Mouse (Mus musculus): ENCODE results near the gene Irf2bp1. TPM values are rescaled to one million over a fixed set of nuclear protein-coding genes. Genes with fewer than 3 reads are reported as not detected.

The Irf2bp1 gene
- polyA plus RNA-seq, 2 experiments: 6.8 TPM

DNA sequence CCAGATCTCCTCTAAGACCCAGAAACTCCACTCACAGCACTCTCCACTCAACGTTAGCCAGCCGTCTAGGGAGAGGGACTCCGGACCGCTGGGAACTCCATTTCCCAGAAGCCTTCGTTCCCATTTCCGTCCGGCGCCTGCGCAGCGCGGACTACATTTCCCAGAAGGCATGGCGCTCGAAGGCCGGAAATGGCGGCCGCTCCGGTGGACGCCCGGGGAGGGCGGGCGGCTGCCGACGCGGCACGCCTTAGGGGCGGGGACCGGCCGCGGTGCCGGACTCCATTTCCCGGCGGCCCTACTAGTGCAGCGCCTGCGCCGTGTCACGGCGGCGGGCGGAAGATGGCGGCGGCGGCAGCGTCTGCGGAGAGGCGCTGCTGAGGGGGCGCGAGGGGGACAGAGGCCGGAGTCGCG is 20.3 kb downstream of the Irf2bp1 start, which contains the start of gene Sympk:
Sympk (plus strand) TSS at position 282 of the 411 bp plus-strand sequence.
- ATAC-seq (ENCODE audit: insufficient read depth) (peak; percentile 92), DNase-seq (ENCODE audit: low read depth in 3 of 3, low spot score in 3 of 3) (peak; percentile 90 to 93 (median 92))
- Histone ChIP-seq H3K36me3 (replicated peaks; ENCODE audit: control insufficient read depth, insufficient read depth, low read depth) (peaks cover 3% of the 10 kb centered on the region), H3K27ac (peak within 1 kb of the TSS; percentile 2; the same call in 1 of the 2 replicates), H3K4me3 (ENCODE audit: insufficient read depth in 1 of 2, low read depth in 2 of 2, low read length in 2 of 2) (peak within 1 kb of the TSS; percentile 74 to 89), H3K9me3 (ENCODE audit: control insufficient read depth, low read length) (no peaks in the 10 kb centered on the region), H3K9ac (replicated peaks) (peak within 1 kb of the TSS; percentile 89), H3K27me3 (ENCODE audit: control insufficient read depth, insufficient read depth, low read length) (peaks cover 32% of the 10 kb centered on the region), H3K4me2 (ENCODE audit: low read depth) (peak within 1 kb of the TSS; percentile 77), H3K4me1 (replicated peaks; ENCODE audit: control insufficient read depth in 2 of 2, insufficient read depth in 2 of 2, low read length in 1 of 2) (peaks cover 11 to 17% of the 10 kb centered on the region in 2 experiments)
- TF ChIP-seq EP300 (IDR thresholded peaks at IDR 0.05; ENCODE audit: low read depth) (no peak), CTCF (IDR thresholded peaks at IDR 0.05; ENCODE audit: low read depth) (no peak)
- WGBS (ENCODE audit: insufficient replicate concordance): under 1% methylated on average over 50 of the region's 50 CpGs

DNA sequence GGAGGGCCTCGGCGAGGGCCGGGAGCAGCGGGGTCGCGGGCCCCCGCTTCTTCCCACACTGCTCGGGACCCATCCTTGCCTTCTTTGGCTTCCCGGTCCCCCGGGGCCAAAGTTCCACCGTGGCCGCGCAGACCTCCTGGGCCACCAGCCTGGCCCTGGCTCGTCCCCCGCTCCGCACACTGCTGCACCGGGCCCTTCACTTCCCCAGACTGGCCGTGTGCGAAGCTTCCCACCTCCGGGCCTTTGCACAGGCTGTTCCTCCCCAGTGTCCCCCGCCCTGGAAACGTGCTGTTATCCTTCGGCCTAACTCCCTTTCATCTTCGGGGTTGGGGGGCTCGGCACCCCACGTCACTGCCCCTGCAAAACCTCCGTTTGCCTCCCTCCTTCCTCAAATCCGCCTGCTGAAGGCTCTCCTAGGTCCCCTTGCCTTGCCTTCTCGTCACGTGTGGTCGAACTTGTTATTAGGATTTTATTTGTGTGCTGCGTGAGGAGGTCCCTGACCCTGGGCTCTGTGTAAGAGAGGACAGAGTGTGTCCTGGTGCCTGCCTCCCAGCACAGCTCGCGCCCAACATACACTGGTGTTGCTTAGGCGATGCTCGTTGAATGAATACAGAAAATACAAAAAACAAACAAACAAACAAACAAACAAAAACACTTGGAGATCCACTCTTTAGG is 20.9 kb downstream of the Irf2bp1 start:
- ATAC-seq (ENCODE audit: insufficient read depth): peak; percentile 57
- Histone ChIP-seq H3K27ac (peak overlapping the region; percentile 2; the same call in 1 of the 2 replicates), H3K4me2 (ENCODE audit: low read depth) (peak overlapping the region; percentile 77), H3K9ac (replicated peaks) (peak overlapping the region; percentile 89), H3K4me1 (replicated peaks; ENCODE audit: control insufficient read depth in 2 of 2, insufficient read depth in 2 of 2, low read length in 1 of 2) (peaks cover 11 to 17% of the 10 kb centered on the region in 2 experiments), H3K27me3 (ENCODE audit: control insufficient read depth, insufficient read depth, low read length) (peaks cover 32% of the 10 kb centered on the region), H3K9me3 (ENCODE audit: control insufficient read depth, low read length) (no peaks in the 10 kb centered on the region), H3K36me3 (replicated peaks; ENCODE audit: control insufficient read depth, insufficient read depth, low read depth) (peaks cover 9% of the 10 kb centered on the region), H3K4me3 (ENCODE audit: insufficient read depth in 1 of 2, low read depth in 2 of 2, low read length in 2 of 2) (peak overlapping the region; percentile 74 to 89)
- WGBS (ENCODE audit: insufficient replicate concordance): under 1% methylated on average over 33 of the region's 36 CpGs
- no peak for DNase-seq (ENCODE audit: low read depth in 3 of 3, low spot score in 3 of 3)
- no peak for TF ChIP-seq CTCF (IDR thresholded peaks at IDR 0.05; ENCODE audit: low read depth)
- no peak for TF ChIP-seq EP300 (IDR thresholded peaks at IDR 0.05; ENCODE audit: low read depth)

DNA sequence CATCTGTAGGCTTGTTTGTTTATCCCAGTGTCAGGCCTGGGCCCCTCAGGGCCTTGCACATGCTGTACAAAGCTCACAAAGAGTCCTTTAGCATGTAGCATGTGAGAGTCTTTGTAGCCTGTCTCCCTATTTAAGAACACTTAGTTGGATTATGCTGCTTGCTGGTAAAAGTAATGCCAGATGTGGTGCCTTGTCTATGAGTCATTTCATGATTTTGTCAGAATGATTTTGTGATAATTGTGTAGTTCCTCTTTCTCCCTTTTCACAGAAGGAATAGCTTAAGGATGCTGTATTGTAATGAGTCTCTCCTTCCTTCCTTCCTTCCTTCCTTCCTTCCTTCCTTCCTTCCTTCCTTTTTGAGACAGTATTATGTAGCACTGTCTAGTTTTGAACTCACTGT is 24.2 kb downstream of the Irf2bp1 start:
- ATAC-seq (ENCODE audit: insufficient read depth): no peak
- H3K36me3 ChIP-seq (replicated peaks; ENCODE audit: control insufficient read depth, insufficient read depth, low read depth): peaks cover 33% of the 10 kb centered on the region
- no peak overlapping the region for H3K27ac ChIP-seq
- H3K4me3 ChIP-seq (ENCODE audit: insufficient read depth in 1 of 2, low read depth in 2 of 2, low read length in 2 of 2): no peak overlapping the region
- H3K9me3 ChIP-seq (ENCODE audit: control insufficient read depth, low read length): no peaks in the 10 kb centered on the region
- H3K27me3 ChIP-seq (ENCODE audit: control insufficient read depth, insufficient read depth, low read length): peaks cover 8% of the 10 kb centered on the region
- H3K4me2 ChIP-seq (ENCODE audit: low read depth): no peak overlapping the region
- peaks cover 11 to 17% of the 10 kb centered on the region in 2 experiments for H3K4me1 ChIP-seq (replicated peaks; ENCODE audit: control insufficient read depth in 2 of 2, insufficient read depth in 2 of 2, low read length in 1 of 2)
- DNase-seq (ENCODE audit: low read depth in 3 of 3, low spot score in 3 of 3): no peak
- H3K9ac ChIP-seq (replicated peaks): no peak overlapping the region
- TF ChIP-seq EP300 (IDR thresholded peaks at IDR 0.05; ENCODE audit: low read depth): no peak
- no peak for TF ChIP-seq CTCF (IDR thresholded peaks at IDR 0.05; ENCODE audit: low read depth)

DNA sequence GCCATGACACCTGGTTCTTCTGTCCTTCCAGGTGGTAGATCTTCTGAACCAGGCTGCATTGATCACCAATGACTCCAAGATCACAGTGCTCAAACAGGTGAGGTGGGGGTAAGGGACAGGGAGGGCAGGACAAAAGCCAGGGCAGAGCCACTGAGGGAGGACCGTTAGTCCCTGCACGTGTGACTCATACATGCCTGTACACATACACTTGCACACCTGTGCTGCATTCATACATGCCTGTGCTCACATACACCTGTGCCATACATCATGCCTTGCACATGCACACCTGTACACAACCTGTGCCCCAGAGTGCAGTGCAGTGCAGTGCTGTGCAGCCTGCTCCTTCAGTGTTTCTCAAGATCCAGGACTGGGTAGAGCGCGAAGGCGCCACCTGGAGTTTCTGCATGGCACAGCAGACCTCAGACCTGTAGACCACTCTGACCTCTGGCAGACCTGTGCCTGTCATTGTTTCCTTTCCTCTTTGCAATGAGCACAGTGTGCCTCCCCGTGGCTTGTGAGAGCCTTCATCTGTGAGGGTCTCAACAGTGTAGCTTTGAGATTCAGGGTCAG is 25.3 kb downstream of the Irf2bp1 start:
- Histone ChIP-seq H3K4me3 (ENCODE audit: insufficient read depth in 1 of 2, low read depth in 2 of 2, low read length in 2 of 2) (no peak overlapping the region), H3K27ac (no peak overlapping the region), H3K36me3 (replicated peaks; ENCODE audit: control insufficient read depth, insufficient read depth, low read depth) (peaks cover 33% of the 10 kb centered on the region), H3K9ac (replicated peaks) (no peak overlapping the region), H3K27me3 (ENCODE audit: control insufficient read depth, insufficient read depth, low read length) (no peaks in the 10 kb centered on the region), H3K4me1 (replicated peaks; ENCODE audit: control insufficient read depth in 2 of 2, insufficient read depth in 2 of 2, low read length in 1 of 2) (peaks cover 7 to 12% of the 10 kb centered on the region in 2 experiments), H3K4me2 (ENCODE audit: low read depth) (no peak overlapping the region), H3K9me3 (ENCODE audit: control insufficient read depth, low read length) (no peaks in the 10 kb centered on the region)
- ATAC-seq (ENCODE audit: insufficient read depth) (no peak), DNase-seq (ENCODE audit: low read depth in 3 of 3, low spot score in 3 of 3) (no peak)
- 58% methylated on average over 6 of the region's 6 CpGs for WGBS (ENCODE audit: insufficient replicate concordance)
- TF ChIP-seq CTCF (IDR thresholded peaks at IDR 0.05; ENCODE audit: low read depth): peak; percentile 87
- TF ChIP-seq EP300 (IDR thresholded peaks at IDR 0.05; ENCODE audit: low read depth): no peak

DNA sequence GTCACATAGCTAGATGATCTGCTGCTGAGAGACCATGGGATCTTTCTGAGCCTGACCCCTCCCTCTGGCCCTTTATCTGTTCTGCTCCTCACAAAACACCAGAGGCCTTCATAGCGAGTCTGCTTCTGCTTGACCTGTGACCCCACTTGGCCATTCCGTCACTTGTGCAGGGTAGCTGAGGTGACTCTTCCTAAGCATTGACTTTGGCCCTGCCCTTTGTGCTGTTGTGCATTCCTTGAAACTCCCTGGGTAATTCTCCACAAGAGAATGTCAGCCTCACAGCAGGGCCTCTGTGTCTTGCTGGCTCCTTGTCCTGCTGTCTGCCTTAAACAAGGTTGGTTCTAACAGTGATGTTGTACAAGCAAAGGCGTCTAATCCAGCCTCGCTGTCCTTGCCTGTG is 27.8 kb downstream of the Irf2bp1 start:
- WGBS (ENCODE audit: insufficient replicate concordance): 70% methylated on average over 4 of the region's 4 CpGs
- Histone ChIP-seq H3K4me3 (ENCODE audit: insufficient read depth in 1 of 2, low read depth in 2 of 2, low read length in 2 of 2) (no peak overlapping the region), H3K4me1 (replicated peaks; ENCODE audit: control insufficient read depth in 2 of 2, insufficient read depth in 2 of 2, low read length in 1 of 2) (no peaks in the 10 kb centered on the region), H3K9ac (replicated peaks) (no peak overlapping the region), H3K27ac (no peak overlapping the region), H3K36me3 (replicated peaks; ENCODE audit: control insufficient read depth, insufficient read depth, low read depth) (peaks cover 45% of the 10 kb centered on the region), H3K27me3 (ENCODE audit: control insufficient read depth, insufficient read depth, low read length) (no peaks in the 10 kb centered on the region), H3K9me3 (ENCODE audit: control insufficient read depth, low read length) (no peaks in the 10 kb centered on the region), H3K4me2 (ENCODE audit: low read depth) (no peak overlapping the region)
- no peak for TF ChIP-seq CTCF (IDR thresholded peaks at IDR 0.05; ENCODE audit: low read depth)
- no peak for TF ChIP-seq EP300 (IDR thresholded peaks at IDR 0.05; ENCODE audit: low read depth)
- ATAC-seq (ENCODE audit: insufficient read depth): no peak
- no peak for DNase-seq (ENCODE audit: low read depth in 3 of 3, low spot score in 3 of 3)
